Mouse (Mus musculus) left cerebral cortex, postnatal 36 days (tissue): ENCODE data around the gene Msi2. TPM values are rescaled to one million over a fixed set of nuclear protein-coding genes. Genes with fewer than 3 reads are reported as not detected.

Source experiments
- DNase-seq, 2 experiments: peaks; one replicate each; pipeline ENCODE4 v3.0.0; 2021 to 2022; ENCODE audit warnings: low spot score in 2 of 2, mixed read lengths in 1 of 2
- intact Hi-C: fragments of 180-260 bp; cut with DNase I; formaldehyde crosslinking; loops from one replicate; pipeline ENCODE4 v1.15.1; 2025
- total RNA-seq, 2 experiments: library from RNA; stranded (reverse); gene quantifications; 2 replicates each; pipeline ENCODE4 v1.2.3; 2021

Gene Msi2
- total RNA-seq, 2 experiments from 2014 or later, result 117 to 132 TPM

DNA sequence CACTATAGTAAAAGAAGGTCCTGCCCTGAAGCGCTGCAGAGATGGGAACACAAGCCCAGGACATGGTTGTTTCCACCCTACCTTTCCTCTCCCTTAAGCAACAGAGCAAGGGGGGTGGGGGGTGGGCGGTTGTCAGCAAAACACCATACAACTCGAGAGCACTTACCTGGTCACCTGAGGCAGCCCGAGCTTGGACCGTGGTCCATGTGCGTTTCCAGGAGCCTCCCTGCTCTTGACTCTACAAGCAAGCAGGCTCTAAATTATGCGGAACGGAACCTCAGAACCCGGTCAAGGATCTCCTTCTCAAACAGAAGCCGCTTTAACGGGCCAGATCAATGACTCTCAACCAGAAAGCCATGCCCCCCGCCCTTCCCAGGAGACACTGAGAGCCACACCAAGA is 30.6 kb downstream of the Msi2 start:
- intact Hi-C loops, result no loop called here
- DNase-seq, result no peak

DNA sequence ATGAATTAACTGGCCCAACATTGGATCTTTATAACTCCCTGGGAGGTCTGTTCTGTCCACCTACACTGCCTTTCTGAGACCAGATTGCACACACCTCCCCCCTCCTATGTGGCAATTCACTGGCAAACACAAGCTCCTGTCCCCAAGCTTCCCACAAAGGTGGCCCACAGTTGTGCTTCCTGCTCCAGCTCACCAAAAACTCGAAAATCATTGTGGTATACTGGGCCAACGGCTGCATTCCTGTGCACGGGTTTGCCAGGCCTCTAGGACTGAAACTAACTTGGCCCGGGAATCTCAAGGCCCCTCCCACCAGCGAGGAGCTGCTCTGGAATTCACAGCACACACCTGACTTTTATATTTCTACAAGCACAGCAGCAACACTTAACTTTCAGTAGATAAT is 31.3 kb downstream of the Msi2 start:
- intact Hi-C loops, result no loop called here
- no peak for DNase-seq

DNA sequence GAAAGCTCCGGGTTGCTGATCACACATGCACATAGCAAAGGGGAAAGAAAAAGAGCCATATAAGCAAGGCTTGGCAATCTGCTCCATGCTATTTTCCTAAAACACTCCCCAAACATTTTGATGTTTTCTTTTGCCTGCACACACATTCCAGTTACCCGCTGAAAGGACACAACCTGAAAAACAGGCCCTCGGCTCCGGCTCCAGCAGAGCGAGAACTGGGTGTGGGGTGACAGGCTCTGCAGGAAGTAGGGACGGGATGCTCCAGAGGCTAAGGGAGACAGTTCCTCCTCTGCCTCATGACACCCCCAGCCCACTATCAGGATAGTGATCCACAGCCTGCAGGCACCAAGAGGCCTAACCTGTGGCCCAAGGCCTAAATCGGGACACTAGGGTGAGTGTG is 32.3 kb downstream of the Msi2 start:
- intact Hi-C loops, result no loop called here
- DNase-seq, result no peak

DNA sequence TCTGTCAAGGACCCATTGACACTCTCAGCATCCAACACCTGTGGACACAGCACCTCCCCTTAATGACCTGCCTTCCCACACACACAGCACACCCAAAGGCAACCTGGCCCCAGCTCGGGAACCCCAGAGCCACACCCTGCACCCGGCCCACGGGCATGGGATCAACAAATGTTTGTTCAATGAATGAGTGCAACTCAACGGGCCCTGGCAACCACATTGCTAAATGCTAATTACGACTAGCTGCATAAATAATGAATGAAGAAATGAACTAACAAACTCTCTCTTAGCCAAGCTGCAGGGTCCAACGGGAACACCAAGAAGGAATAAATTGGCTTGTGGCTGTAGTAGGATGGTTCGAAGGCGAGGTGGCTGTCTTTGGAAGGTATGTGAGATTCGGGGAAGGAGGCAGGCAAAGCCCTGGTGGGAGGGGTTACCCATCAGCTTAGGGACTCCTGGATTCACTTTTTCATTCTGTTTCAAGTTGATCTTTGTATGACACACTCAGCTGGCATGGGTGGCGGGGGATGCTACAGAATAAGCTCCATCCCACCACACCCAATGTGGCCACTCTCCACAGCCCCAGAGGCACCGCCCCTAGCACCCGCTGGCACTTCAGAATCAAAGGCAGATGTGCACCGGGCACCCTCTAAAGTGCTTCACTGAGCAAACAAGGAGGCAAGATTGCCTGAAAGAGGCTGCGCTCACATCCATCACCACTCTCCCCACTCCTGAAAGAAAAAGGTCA is 35.1 kb downstream of the Msi2 start:
- DNase-seq, result no peak
- intact Hi-C loops, result no loop called here

DNA sequence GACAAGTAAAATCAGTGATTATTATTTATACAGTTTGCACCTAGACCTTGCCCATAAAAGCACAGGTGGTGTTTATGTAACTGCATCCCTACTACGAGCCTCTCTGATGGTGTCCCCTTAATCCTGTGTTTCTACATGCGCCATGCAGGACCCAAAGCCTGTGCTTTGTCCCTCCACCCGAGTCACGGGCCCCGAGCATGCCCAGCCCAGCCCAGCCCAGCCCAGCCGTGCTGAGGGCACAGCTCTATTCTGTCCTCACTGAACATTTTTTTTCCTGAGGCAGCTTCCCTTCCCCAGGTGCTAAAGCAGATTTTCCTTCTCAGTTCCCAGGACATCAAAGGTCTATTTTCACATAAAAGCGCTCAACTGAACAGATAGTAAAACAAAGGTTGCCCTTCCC is 41.0 kb downstream of the Msi2 start:
- intact Hi-C loops, result no loop called here
- DNase-seq, result no peak

DNA sequence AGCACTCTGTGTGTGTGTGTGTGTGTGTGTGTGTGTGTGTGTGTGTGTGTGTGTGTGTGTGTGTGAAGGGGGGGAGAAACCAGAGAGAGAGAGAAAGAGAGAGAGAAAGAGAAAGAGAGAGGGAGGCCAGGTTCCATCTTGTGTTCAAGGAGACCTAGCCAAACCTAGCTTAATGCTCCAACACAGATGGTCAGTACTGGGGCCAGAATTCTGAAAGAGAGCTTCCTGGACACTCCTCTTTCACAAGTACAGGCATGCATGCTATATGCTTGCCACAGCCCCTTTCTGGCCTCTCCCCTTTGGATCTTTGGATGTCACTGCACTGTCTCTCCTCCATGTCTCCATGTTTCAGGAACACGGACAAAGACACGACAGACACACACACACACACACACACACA is 41.7 kb downstream of the Msi2 start:
- DNase-seq, result no peak
- intact Hi-C loops, result no loop called here

DNA sequence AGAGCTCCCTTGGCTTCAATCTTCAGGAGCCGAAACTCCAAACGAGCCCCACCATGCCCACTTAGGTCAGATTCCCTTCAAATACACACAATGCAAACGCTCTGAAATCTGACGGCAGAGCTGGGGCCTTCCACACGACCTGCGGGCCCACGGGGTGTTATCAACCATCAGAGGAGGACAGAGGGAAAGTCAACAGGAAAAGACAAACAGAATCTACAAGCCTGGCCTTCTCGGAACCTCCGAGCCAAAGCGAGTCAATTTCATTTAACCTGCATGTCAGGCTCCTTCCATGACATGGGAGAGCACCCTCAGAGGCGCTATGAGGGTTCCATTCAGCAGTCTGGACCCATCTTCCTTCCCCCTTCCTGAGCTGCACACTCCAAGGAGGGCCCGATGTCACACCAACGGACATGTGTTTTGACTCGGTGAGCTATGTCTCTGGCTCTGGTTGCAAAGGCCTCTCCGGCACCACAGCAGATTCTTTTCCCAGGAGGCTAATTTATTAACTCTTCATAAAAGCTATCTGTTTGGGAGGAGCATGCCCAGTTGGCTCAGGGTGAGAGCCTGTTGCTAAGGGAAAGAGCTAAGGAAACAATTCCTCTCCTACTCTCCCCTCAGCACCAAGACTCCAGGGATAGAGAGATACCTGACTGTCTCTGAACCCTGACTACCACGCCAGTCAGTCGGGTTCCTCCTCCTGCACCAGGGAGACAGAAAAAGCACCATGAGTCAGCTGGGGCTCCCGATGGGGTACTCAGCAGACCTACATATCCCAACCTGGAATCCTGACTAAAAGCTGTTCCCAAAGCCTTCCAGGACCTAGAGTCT is 42.6 kb downstream of the Msi2 start:
- intact Hi-C loops, result no loop called here
- DNase-seq, result no peak

DNA sequence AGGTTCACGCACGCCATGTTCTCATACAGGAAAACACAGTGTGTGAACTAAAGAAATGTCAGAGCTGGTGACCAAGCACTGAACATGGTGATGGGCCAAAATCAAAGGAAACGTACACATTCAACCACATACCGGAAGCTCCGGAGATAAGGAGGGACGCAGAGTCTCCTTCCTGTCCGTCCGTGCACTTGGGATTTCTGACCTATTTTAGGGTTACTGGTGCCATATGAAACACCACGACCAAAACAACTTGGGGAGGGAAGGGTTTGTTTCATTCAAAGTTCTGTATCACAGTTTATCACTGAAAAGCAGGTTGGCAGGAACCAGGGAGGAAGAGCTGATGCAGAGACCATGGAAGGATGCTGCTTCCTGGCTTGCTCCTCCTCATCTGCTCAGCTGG is 44.2 kb downstream of the Msi2 start:
- no peak for DNase-seq
- intact Hi-C loops, result no loop called here

DNA sequence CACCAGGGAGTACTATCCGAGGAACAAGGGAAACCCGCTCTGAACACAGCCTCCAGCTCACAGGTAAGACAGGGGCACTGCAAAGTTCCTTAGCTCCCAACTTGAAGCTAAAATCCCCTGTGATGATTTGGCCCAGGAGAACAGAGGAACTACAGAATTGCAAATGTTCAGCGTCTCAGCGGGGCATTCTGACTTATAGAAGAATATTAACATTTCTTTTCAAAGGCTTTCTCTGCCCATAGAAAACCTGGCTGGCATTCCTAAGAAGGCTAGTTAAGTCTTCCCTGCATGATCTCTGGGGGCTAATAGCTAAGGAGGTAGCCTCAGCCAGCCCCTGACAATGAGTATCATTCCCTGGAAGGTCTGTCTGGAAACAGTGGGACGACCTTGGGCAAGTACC is 47.4 kb downstream of the Msi2 start:
- intact Hi-C loops, result no loop called here
- DNase-seq, result no peak

DNA sequence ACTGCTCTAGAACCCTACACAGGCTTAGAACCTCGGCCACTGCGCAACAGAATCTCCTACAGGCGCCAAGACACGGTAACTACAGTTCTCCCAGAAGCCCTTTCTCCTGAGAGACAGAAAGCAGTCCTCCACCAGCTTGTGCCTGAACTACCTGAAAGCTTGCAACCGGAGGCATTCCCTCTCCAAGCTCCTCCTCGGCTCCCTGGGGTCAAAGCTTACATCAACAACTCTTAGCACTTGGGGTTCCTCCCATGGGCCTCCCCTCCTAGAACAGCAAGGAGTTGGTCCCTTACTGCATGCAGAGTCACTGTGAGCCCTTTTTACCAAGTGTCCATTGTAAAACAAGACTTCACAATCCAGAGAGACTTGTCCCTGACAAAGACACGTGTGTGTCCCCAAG is 49.2 kb downstream of the Msi2 start:
- DNase-seq, result no peak
- intact Hi-C loops, result no loop called here

DNA sequence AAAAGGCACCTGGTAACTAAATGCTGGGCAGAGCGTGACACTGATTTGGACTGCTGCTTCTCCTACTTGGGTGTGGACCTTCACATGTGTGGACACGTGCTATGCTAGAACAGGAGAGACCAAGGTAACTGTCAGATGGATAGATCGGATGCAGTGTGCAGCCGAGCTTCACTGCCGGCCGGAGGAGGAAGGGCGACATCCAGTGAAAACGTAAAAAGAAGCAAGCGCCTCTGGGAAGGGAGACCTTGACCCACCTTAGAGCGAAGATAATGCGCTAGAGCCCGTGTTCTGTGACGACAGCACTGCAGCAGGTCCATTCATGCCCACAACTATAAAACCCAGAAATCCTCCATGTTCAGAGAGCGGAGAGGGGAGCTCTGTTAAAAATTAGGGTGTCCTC is 50.0 kb downstream of the Msi2 start:
- intact Hi-C loops, result no loop called here
- no peak for DNase-seq

DNA sequence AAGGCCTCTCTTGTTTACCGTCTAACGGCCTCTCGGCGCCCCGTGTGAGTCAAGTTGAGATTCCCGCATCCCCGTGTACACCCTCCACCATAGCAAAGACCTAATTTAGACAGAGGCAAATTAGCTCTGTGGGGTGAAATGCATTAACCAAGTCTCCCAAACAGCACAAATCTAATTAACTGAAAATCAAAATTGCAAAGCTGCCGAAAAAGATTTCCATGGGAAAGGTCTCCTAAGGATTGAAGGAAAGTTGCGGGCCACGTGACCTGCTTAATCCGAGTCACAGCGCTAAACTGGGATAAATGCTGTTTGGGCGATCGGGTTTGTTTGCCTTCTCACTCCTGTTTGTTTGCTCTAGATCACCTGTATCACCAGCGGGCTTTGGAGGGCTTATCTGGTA is 52.5 kb downstream of the Msi2 start:
- intact Hi-C loops, result no loop called here
- DNase-seq, result no peak

DNA sequence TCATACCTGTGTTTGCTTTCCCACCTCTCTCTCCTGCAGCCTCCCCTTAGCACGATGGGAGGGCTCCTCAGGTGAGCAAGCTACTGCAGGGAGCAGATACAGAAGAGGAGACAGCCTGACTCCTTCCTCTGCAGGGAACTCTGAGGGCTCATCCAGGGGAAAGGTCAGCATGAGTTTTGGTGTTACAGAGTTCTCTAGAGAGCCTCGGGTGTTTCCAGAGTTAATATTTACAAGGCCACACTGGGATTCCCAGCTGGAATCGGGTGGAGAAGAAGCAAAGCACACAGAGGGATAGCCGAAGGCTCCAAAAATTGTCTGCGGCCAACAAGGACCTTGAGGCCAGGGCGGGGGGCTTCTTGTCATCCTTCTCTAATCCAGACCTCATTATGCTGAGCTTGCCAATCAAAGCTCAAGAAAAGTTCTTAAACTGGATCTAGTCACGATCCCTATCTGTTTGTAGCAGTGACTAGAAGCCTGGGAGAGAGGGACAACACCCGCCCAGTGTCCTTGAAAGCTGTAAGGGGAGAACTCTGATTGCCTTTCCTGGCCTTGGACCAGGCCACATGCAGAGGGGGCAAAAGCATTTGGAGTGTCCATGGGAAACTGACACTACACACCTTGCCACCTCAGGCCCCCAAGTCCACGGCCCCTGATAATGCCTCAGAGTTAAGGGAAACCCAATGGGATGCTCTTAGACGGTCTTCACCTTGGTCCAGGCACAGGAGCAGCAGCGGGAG is 56.7 kb downstream of the Msi2 start:
- DNase-seq, result no peak
- intact Hi-C loops, result no loop called here

DNA sequence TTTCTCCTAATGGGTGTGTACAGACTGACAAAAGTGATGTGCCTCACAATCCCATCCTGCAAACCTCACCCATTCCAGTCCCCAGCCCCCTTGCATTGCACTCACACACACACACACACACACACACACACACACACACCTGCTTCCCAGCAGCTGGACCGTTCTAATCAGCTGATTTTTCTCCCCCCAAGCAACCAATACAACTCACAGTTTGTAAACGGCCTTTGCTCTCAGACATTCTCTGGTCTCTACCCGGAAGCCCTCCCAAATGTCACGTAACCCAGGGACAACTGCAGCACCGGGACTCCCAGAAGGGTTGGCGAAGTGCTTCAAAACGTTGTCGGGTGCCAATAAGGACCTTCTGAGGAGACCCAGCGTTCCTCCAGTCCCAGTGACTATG is 57.9 kb downstream of the Msi2 start:
- intact Hi-C loops, result no loop called here
- no peak for DNase-seq

DNA sequence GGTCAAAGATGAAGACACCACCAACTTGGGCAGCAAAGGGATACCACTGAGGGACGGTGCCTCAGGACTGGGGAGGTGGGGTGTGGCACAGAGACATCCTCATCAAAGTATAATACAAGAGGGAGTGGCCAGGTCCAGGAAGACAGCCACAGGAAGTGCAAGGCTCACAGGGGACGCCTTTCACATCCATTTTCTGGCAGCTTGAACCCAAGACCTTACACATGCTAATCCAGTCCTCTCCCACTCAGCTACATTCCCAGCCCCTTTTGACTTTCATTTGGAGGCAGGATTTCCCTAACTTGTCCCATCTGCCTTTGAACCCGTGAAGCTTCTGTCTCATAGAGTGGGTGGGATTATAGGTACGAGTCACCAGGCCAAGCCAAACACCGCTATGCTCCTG is 59.4 kb downstream of the Msi2 start:
- DNase-seq, result no peak
- intact Hi-C loops, result no loop called here

DNA sequence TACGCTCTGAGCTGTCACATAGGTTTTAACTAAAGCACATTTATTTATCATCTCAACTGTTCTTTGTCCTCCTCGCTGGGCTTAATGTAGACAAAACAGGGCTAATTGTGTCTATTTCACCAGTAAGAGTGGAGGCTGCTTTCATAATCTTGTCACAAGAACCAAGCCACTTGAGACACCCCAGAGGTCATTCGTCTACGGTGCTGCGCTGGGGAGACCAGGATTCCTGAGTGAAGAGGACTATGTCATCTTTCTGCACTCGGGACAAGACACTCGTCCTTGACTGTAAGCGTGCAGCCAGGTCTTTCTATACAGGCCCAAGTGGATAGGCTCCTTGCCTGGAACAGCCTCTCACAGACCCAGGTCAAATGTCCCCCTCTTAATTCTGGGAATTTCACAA is 62.5 kb downstream of the Msi2 start:
- intact Hi-C loops, result no loop called here
- no peak for DNase-seq

DNA sequence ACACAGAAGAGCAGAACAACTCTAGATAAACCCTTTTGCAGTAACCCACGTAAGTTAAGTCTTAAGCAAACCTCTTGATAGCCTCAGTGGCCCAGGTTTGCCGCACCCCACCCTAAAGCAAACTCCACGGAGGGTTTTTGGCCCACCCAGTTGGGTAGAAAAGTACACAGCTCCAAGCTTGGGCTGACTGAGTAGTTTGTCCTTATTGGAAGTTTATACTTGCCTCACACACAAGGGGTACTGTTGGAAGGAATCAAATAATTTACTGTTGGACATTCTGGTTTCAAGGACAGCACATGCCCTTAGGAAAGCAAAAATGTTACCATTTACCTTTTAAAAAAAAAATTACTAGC is 63.1 kb downstream of the Msi2 start:
- intact Hi-C loops, result no loop called here

DNA sequence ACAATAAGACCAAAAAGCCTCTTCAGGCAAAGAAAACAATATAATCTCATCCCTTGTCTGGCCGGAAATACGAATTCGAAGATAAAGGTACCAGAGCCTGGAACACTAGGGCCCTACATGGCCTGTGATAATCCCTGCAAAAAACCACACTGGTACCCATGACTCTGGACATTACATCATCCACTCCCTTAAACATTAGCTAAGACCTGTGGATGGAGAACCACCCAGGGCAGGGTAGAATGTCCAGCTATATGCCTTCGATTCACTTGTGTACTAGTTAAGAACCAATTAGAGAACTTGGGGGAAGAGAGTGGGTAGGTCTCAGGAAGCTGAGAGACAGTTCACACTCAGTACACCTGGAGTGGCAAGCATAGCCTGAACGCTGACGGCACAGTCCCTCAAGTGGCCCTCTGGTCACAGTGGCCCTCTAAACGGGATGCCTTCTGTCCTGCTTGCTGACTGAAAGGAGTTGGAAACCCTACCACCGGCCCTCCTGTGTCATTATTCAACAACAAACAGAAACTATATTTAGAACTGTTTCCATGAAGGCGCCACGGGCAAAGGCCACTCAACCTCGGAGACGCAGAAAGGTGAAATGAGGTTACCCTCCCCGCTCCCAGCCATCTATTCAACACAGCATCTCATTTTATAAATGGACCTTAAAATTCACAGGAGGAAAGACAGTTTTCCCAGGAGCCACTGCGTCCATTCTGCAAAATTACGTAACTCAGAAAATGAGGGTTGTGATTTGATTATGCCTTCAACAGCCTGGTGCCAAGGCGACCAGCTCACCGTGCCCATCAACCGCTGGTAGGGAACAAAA is 63.7 kb downstream of the Msi2 start:
- DNase-seq, result peak in 1 of 2 experiments; percentile 13
- intact Hi-C loops, result no loop called here

More for the DNA sequence above, 63.1 kb downstream of the Msi2 start:
- no peak for DNase-seq

DNA sequence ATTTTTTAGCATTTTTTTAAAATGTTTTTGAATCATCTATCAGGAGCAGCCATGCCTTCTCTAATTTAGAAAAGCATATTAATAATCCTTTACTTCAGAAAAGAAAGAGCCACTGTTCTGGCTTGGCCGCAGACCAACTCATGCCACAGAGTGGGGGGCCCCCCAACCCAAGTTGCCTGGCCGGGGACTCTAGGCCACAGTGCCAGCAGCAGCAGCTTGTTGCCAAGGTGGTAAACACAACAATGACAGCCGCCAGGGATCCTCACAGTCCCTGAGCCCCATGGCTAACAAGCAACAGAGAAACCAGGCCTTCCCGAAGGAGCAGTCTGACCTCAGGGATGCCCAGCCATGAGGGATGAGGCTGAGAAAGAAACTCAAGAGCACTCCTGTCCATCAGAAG is 68.0 kb downstream of the Msi2 start:
- intact Hi-C loops, result no loop called here
- peak; percentile 15 to 32 for DNase-seq

DNA sequence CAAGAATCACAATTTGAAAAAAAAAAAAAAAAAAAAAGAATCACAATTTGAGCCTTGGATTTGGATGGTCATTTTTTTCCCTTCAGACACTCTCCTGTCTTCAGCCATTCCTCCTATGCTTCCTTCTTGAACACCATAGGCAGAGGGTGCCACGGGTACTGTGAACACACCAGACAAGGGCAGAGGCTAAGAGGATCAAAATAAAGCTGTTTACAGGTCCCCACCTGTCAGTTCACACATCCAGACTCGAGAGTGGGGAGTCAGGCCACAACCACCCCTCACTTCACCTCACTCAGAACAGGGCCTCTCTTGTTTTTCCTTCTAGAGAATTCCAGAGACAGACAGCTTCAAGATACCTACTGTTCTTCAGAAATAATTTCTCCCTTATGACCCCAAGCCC is 69.3 kb downstream of the Msi2 start:
- no peak for DNase-seq
- intact Hi-C loops, result no loop called here
